Mouse (Mus musculus) adipocyte (in vitro differentiated cells): ENCODE measurements around the gene Pvalb.

ENCODE experiments used
- DNase-seq: peaks from one replicate; pipeline ENCODE4 v3.0.0-alpha.2; 2016; ENCODE audit warnings: low spot score

The Pvalb gene

DNA sequence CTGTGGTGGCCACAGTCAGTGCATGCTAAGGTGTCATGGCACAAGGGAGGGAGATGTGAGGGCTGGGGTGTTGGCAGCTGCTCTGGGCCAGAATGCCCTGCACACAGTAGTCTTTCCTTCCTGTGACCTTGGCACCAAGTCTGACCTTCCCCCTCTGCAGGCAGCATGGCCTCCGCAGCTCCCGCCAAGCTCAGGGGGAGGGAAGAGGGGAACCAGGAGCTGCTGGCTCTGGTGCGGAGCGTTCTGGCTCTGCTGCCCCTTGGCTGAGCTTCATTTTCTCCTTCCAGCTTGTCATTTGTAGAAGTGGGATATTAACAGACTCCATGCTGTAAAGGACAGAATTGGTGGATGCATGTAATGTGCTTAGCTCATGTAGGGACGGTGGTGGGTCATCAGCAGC lies 47.9 kb downstream of the Pvalb start:
- no peak for DNase-seq

DNA sequence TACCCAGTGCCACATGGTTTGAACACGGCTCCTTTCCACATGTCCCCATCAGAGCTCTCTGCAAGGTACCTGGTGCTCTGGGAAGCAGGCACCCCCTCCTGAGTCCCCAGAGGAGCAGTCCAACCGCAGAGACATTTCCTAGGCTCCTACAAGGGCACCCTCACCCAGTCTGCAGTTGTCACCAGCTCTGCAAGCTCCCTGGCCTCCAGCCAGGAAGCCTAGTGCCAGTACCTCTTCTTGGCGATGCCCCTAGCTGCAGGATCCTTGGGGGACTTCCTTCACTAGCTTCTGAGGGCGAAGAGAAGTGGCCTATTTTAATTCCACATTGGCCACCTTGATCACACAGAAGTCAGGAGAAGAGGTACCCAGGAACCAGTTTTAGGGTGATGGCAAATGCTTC lies 48.4 kb downstream of the Pvalb start:
- DNase-seq = no peak

DNA sequence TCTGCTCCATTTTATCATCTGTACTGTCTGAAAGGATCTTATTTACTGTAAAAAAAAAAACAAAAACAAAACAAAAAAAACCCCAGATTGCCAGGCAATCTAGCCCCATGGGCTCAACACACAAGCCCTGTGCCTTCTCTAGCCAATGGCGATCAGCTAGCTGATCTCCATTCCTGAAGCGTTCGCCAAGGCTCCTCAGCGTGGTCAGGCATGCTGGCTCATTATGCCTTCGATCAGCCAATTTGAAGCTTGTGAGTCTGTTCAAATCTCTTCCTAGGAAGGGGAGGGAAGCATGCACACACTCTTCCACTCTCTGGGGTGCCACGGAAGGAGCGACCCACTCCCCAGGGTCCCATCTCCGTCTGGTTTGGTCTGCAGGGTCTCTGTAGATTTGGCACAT lies 48.9 kb downstream of the Pvalb start:
- no peak for DNase-seq

GRCm38 (mm10) chr15:78155421-78155820 lies 50.8 kb downstream of the Pvalb start:
- DNase-seq = no peak

GRCm38 (mm10) chr15:78153045-78153775 lies 53.0 kb downstream of the Pvalb start:
- peak; percentile 13 for DNase-seq

- no peak for DNase-seq
These were observed 57.6 kb downstream of the Pvalb start for GRCm38 (mm10) chr15:78148565-78148964.
